Mouse (Mus musculus) small intestine, adult 2 months (tissue): ENCODE measurements around the gene Cpd.

Experiments
- CTCF ChIP-seq: fragments of 200-500 bp; IDR thresholded peaks from 2 replicates; pipeline ENCODE4 v1.5.1; 2012; ENCODE audit warnings: low read depth, mild to moderate bottlenecking, control low read depth, inconsistent platforms, low read length, moderate library complexity, mixed read lengths; ENCODE audit not compliant: insufficient replicate concordance, insufficient read length; ENCODE audit errors: extremely low read depth
- POLR2A ChIP-seq: fragments of 200-500 bp; IDR thresholded peaks from 2 replicates; pipeline ENCODE4 v1.6.1; 2012; ENCODE audit warnings: low read depth, mild to moderate bottlenecking, control low read depth, inconsistent platforms, low read length, moderate library complexity

DNA sequence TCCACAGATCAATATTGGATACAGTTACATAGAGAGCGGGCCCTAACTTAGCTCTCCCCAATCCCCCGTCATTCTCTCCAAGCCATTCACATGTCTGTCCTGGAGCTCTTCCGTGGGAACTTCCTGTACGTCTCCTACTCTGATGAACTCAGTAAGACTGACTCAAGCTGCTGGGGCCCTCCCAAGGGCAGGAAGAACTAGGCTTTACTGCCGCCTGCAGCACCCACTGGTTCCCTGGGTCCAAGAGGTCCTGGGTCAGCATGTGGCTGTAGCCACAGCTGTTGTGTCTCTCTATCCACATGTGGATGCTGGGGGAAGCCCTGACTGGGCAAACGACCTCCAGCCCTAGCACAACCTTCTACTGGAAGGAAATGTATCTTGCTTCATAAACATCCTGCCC is 27.9 kb upstream of the Cpd start:
- TF ChIP-seq POLR2A (no peak), CTCF (no peak)
